15 mouse cellular contexts compared by ENCODE assay signal in the genomic region with DNA sequence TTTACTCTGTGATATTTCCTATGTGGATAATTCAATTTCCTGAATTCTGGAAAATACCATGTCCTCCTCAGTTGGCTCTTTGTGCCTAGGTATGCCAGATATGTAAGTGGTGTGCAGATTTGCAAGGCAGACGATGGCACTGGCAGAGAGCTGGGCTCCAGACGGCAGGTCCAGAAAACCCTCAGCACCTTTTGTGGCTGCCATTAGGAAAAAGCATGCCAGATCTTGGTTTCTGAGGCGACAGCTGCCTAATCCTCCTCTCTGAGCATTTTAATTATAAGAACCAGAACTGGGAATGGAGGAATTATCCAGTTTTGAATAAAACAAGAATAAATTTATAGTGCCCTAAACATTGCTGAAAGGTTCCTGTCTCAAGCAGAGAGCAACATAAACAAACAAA.
DNase-seq lines count a peak whose midpoint lies in the region; ATAC-seq and TF ChIP-seq lines count a peak whose summit lies in the region.
"Had no signal": no experiment of that assay in that cellular context is flagged by ENCODE, and none has a peak within 500 bp of the region (broad histone marks: within the 10 kb centered on the region; RNA-seq: fewer than 3 reads in every experiment).

No protein-coding gene starts in this region.

- H3K4me1 ChIP-seq in midbrain, embryonic 10.5 days = peaks cover 77% of the 10 kb centered on the region
- H3K4me1 ChIP-seq in midbrain, embryonic 16.5 days (ENCODE audit: control insufficient read depth, insufficient read depth, low read length) = peaks cover 21% of the 10 kb centered on the region
- H3K4me1 ChIP-seq in forebrain, postnatal 0 days (ENCODE audit: insufficient read depth) = peaks cover 20% of the 10 kb centered on the region; the same call in 1 of the 2 replicates
- H3K4me1 ChIP-seq: liver, embryonic 15.5 days had no signal

- H3K4me3 ChIP-seq in midbrain, embryonic 10.5 days = no peak overlapping the region
- H3K4me3 ChIP-seq in midbrain, embryonic 16.5 days (ENCODE audit: low read depth, low read length) = no peak overlapping the region
- no peak overlapping the region for H3K4me3 ChIP-seq in forebrain, postnatal 0 days (ENCODE audit: low read depth, low read length)
- H3K4me3 ChIP-seq: heart, embryonic 12.5 days; liver, embryonic 15.5 days had no signal

- TF ChIP-seq CTCF in forebrain, postnatal 0 days (IDR thresholded peaks at IDR 0.05; ENCODE audit: low read depth) = no peak

- no peak overlapping the region for H3K4me2 ChIP-seq in midbrain, embryonic 16.5 days (ENCODE audit: low read length)
- no peak overlapping the region for H3K4me2 ChIP-seq in forebrain, postnatal 0 days (ENCODE audit: low read depth)
- H3K4me2 ChIP-seq: heart, embryonic 12.5 days; liver, embryonic 15.5 days had no signal

- WGBS in midbrain, embryonic 10.5 days = 7% methylated on average over 3 of the region's 3 CpGs
- WGBS in midbrain, embryonic 16.5 days = 15% methylated on average over 3 of the region's 3 CpGs
- 14% methylated on average over 3 of the region's 3 CpGs for WGBS in forebrain, postnatal 0 days

- intact Hi-C loops in heart, postnatal 10 days (cut with DNase I) = loop anchor here (5.0 kb wide), 1 partner anchor 133 kb away; no protein-coding TSS in a partner anchor

- DNase-seq in cerebellum, adult 8-10 months = peak; percentile 17
- DNase-seq in cerebellum, adult 9-10 months = no peak
- no peak for DNase-seq in midbrain, embryonic 10.5 days (ENCODE audit: low spot score)
- peak; percentile 50 for DNase-seq in forebrain, postnatal 0 days
- no peak for DNase-seq in liver
- no peak for DNase-seq in heart, postnatal 10 days
- no peak for DNase-seq in gastrocnemius, postnatal 25 days
- DNase-seq: gastrocnemius, postnatal 10 days; kidney, postnatal 10 days; thymus, postnatal 25 days had no signal

- H3K36me3 ChIP-seq in midbrain, embryonic 10.5 days = no peaks in the 10 kb centered on the region
- H3K36me3 ChIP-seq in midbrain, embryonic 16.5 days (ENCODE audit: control insufficient read depth, insufficient read depth, low read length) = no peaks in the 10 kb centered on the region
- H3K36me3 ChIP-seq in forebrain, postnatal 0 days (ENCODE audit: insufficient read depth) = no peaks in the 10 kb centered on the region
- H3K36me3 ChIP-seq: heart, embryonic 12.5 days; liver, embryonic 15.5 days had no signal

- ATAC-seq in midbrain, embryonic 16.5 days = no peak
- no peak for ATAC-seq in forebrain, postnatal 0 days
- ATAC-seq: Patski had no signal

- H3K9me3 ChIP-seq in midbrain, embryonic 10.5 days (replicated peaks) = no peaks in the 10 kb centered on the region
- H3K9me3 ChIP-seq in midbrain, embryonic 16.5 days (replicated peaks; ENCODE audit: control insufficient read depth, low read length, poor library complexity, severe bottlenecking) = no peaks in the 10 kb centered on the region
- no peaks in the 10 kb centered on the region for H3K9me3 ChIP-seq in forebrain, postnatal 0 days (ENCODE audit: low read length)
- H3K9me3 ChIP-seq: heart, embryonic 12.5 days; liver, embryonic 15.5 days had no signal

- no peaks in the 10 kb centered on the region for H3K27me3 ChIP-seq in midbrain, embryonic 10.5 days (ENCODE audit: low read depth, poor library complexity, severe bottlenecking)
- no peaks in the 10 kb centered on the region; the same call in 1 of the 2 replicates for H3K27me3 ChIP-seq in midbrain, embryonic 16.5 days (ENCODE audit: control insufficient read depth, insufficient read depth, low read depth, low read length)
- H3K27me3 ChIP-seq in forebrain, postnatal 0 days (ENCODE audit: insufficient read depth, low read length) = no peaks in the 10 kb centered on the region
- H3K27me3 ChIP-seq: liver, embryonic 15.5 days; Patski had no signal

- H3K27ac ChIP-seq in midbrain, embryonic 10.5 days (replicated peaks) = peak overlapping the region; percentile 83
- no peak overlapping the region for H3K27ac ChIP-seq in midbrain, embryonic 16.5 days (ENCODE audit: low read length)
- H3K27ac ChIP-seq in forebrain, postnatal 0 days (ENCODE audit: low read depth, low read length) = no peak overlapping the region
- H3K27ac ChIP-seq: liver, embryonic 15.5 days; stomach, postnatal 0 days had no signal

- no peak overlapping the region for H3K9ac ChIP-seq in midbrain, embryonic 16.5 days (ENCODE audit: low read depth, low read length)
- H3K9ac ChIP-seq in forebrain, postnatal 0 days = no peak overlapping the region
- H3K9ac ChIP-seq: heart, embryonic 12.5 days; liver, embryonic 15.5 days had no signal

Comparison
In these comparisons a context has a peak if more than half of its experiments do, and no peak if none do; other contexts are left out.
1. DNase-seq: peak in cerebellum, adult 8-10 months (single experiment) and forebrain, postnatal 0 days (single experiment); none in cerebellum, adult 9-10 months (single experiment), midbrain, embryonic 10.5 days (single experiment), liver (single experiment), heart, postnatal 10 days (0 of 2) and gastrocnemius, postnatal 25 days (single experiment).